Mouse (Mus musculus) spleen, postnatal 10 days (tissue): Measurements from ENCODE around the gene Rabl2.

Experiments
- DNase-seq, 2 experiments: peaks; one replicate each; pipeline ENCODE4 v3.0.0; 2021 to 2022; ENCODE audit warnings: low spot score in 2 of 2

Rabl2 gene

DNA sequence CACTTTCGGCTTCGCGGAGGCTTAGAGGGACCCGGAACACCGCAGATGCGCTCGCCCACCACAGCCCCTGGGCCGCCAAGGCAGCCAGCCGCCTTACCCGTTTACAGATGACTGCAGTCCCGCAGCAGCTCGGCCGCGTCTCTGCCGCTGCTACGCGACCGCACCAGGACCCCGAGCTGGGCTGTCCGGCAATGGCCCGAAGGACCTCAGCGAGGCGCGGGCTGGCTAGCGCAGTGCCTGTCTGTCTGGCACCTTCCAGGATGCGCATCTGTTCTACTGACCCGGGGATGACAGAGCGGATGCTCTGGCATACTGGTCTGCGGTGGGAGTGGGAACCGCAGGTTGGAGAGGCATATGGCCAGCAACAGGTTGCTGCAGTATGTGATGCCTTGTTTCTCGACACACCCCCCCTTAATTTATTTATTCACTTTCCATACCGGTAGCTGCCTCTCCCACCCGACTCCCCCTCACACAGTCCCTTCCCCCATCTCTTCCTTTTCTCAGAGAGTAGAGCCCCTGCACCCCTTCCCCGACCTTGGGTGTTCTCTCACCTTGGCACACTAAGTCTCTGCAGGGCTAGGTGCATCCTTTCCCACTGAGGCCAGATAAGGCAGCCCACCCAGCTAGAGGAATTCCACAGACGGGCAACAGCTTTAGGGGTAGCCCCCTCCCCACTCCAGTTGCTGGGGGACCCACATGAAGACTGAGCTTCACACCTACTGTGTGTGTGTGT is at the start of gene Rabl2:
Gene Rabl2 (minus strand): TSS at position 201 of the 733 bp plus-strand sequence.
- DNase-seq, result peak; percentile 65 to 86

- peak; percentile 14 to 64 for DNase-seq
Observed at GRCm38 (mm10) chr15:89623626-89623959, 31.9 kb upstream of the Rabl2 start.

DNA sequence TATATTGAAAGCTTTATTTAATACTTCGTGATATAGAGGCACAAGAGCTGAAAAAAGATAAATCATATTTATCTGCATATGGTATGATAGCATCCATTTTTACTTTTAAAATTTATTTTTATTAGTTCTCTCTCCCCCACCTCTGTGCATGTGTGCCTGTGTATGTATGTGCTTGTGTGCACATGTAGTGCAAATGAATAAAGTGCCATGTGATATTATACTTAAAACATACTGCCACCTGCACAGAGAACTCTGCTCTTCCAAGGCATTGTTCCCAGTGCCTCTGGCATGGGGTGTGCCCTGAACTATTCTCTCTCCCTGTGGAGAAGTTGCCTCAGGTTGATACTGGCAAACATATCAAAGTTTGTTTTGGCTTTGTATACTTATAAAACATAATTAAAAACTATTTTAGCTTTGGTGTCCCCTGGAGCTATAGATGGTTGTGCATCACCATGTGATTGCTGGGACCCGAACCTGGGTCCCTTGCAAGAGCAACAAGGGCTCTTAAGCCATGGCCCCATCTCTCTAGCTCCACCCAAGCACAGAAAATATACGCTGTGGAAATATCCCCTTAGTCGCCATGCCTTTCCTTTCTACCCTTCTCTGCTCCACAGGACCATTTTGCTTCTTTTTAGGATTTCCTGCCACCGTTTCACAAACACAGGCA is 31.4 kb upstream of the Rabl2 start:
- DNase-seq, result no peak

DNA sequence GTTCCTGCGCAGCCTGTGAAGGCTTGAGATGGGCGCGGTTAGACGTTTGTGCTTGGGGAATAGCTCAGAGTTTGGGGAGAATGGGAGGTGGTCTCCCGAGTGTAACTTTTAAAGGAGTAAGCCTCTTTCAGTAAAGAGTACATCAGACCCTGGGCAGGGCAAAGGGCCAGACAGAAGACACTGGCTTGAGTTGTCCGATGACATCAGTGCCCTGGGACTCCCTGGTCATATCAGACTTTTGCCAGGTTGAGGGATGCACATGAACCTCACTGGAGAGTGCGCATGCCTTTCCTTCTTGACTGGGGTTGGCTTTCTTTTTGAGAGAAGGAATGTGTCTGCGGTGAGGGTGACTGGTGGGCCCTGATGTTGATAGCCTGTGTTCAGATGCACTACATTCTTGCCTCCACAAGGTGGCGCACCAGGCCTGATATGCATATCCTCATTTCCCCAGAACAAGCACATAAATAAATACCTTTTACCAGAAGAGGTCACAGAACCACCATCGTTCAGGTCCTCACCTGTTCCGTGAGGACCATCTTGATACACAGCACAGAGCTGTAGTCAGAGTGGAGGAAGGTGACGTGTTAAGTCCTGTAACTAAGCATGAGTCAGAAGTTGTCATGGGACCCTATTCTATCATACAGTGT is 30.7 kb upstream of the Rabl2 start:
- DNase-seq, result peak in 1 of 2 experiments; percentile 47

DNA sequence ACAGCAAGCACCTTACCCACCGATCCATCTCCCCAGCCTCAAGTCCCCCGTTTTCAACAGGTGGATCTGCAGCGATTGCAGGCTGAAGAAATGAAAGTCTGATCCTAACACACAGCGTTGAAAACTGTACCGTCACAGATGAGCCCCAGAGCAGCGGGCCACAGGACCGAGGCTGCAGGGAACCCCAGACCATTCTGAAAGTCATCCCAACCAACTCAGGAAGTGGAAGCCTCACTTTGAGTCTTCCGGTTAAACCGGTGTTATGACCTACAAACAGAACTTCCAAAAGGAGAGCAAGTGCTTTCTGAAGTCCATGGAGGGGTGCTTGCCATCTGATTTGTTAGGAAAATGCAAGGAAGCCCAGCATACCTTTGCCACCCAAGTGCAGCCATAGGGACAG is 16.2 kb upstream of the Rabl2 start:
- DNase-seq, result no peak

DNA sequence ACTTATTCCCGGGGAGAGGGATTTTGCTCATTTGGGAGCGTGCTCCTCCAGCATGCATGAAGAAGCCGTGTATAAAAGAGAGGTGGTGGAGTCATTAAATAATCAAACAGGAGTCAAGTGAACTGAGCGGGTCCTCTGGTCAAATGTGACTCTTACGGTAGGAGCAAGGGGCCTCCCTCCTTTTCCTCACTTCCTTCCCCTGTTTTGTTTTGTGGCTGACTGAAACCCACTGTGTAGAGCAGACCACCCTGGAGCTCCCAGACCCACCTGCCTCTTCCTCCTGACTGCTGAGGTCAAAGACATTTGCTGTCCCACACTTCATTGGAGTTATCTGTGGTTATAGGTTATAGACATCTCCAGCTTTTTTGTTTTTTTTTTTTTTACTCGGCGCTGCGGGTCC is 15.8 kb upstream of the Rabl2 start:
- no peak for DNase-seq

DNA sequence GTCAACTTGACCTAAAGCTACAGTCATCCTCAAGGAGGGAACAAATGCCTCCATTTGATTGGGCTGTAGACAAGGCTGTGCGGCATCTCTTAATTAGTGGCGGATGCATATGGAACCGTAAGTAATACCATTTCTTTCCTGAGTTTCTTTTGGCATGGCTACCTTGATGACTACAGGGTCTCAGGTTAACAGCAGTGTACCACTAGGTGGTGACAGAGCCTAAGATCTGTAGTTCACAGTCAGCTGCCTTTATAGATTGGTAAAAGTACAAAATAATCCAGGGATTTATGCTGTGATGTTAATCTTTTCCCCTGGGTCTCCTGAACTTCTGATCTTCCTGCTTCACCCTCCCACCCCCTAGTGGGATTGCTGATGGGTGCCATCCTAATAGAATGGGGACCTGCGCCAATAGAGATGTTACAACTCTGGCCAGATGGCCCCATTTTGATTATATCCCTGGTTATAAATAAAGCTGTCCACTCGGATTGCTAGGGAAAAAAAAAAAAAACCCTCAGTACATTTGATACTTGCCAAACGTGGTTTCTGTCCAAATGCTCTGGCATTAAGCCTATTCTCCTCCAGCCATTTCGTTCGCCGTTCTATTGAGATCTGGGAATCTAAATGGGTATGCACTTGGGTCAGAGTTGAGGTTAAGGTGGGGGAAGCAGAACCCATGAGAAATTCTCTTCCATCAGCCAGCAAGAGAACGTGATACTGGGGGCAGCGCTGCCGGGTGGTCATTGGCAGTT is 14.3 kb upstream of the Rabl2 start:
- no peak for DNase-seq

GRCm38 (mm10) chr15:89592548-89592947 is 825 bp upstream of the Rabl2 start:
- no peak for DNase-seq

DNA sequence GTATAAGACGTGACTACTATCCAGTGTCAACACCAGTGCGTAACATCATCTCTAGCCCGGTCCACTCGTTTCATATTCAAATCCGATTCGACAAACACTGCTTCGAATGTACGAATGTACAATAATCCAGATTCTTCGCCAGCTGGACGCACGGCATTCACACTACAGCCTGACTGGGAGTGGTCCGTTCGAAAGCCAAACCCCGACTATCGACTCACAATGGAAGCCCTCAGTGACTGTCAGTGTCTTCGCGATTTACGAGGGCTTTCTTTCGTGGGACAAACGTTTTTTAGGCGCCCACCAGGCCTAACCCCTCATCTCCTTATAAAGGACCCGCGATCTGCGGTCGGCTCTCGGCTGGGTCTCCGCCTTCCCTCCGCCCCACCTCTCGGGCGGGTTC is 406 bp downstream of the Rabl2 start:
- no peak for DNase-seq

GRCm38 (mm10) chr15:89589146-89589545 is 2.6 kb downstream of the Rabl2 start:
- DNase-seq, result no peak

- no peak for DNase-seq
Observed at GRCm38 (mm10) chr15:89585631-89586030, 6.1 kb downstream of the Rabl2 start.

GRCm38 (mm10) chr15:89585101-89585500 is 6.6 kb downstream of the Rabl2 start:
- no peak for DNase-seq

GRCm38 (mm10) chr15:89582494-89582893 is 9.2 kb downstream of the Rabl2 start:
- no peak for DNase-seq

DNA sequence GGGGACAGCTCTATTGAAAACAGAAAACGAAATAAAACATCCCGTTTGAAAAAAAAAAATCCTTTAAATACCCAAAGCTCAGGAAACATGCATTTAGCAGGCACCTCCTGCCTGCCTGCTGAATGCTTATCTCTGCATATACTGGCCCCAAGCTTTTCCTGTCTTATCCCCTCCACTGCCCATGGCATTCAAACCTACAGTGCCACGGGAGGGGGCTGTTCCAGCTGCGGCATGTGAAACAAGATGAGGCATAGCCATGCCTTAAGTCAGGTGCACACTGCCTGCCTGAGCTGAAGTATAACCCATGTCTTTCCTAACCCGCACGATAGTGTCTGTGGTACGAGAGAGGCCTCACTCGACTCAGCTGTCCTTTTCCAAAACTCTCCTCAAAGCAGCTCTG is 19.6 kb downstream of the Rabl2 start:
- DNase-seq, result no peak

DNA sequence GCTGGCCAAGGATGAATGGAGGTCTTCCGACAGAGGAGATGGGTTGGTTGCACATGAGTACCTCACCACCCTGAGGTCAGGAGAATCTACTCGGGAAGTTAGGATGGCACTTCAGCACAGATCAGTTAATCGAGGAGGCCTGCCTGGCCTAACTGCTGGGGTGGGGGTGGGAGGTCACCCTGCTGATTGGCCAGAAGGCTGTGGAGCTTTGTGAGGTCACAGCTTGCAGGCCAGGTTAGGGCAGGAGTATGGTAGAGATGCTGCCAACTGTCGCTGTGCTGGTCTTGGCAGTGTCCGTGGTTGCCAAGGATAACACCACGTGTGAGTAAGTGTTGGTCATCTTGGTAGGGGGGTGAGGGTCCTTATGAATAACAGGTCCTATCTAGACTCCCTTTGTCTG is 23.6 kb downstream of the Rabl2 start, which contains the start of gene Acr:
Gene Acr (plus strand): TSS at position 213 of the 400 bp plus-strand sequence.
- DNase-seq, result no peak

DNA sequence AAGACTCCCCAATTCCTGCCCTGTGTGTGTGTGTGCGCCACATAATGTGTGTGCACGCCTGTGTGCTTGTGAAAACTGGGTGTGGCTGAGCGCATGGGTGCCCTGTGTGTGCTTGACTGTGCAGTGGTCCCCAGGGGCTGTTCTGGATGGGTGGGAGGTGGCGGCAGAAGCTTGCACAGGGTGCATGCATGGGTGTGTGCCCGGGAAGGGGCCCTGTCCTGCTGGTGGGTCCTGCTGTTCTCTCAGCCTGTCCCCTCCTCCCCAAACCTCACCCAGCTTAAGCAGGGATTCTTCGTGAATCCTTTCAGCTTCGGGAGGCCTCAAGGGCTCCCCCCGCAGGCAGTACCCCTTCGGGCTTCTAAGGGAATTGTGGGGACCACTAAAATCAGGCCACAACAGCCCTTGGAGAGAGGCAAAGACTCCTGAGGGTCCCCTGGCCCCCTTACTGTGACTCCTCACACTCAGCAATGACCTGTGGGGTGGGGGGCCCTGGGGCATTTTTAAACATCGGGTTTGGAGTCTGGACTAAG is 32.5 kb downstream of the Rabl2 start:
- no peak for DNase-seq

DNA sequence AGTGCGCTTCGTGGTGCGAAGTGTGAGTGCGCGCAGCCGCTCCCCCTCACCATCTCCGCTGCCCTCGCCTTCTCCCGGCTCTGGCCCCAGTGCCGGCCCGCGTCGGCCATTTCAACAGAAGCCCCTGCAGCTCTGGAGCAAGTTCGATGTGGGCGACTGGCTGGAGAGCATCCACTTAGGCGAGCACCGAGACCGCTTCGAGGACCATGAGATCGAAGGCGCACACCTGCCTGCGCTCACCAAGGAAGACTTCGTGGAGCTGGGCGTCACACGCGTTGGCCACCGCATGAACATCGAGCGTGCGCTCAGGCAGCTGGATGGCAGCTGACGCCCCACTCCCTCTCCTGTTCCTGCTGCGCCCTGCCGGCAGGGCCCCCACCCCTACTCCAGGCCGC is 33.7 kb downstream of the Rabl2 start:
- no peak for DNase-seq

DNA sequence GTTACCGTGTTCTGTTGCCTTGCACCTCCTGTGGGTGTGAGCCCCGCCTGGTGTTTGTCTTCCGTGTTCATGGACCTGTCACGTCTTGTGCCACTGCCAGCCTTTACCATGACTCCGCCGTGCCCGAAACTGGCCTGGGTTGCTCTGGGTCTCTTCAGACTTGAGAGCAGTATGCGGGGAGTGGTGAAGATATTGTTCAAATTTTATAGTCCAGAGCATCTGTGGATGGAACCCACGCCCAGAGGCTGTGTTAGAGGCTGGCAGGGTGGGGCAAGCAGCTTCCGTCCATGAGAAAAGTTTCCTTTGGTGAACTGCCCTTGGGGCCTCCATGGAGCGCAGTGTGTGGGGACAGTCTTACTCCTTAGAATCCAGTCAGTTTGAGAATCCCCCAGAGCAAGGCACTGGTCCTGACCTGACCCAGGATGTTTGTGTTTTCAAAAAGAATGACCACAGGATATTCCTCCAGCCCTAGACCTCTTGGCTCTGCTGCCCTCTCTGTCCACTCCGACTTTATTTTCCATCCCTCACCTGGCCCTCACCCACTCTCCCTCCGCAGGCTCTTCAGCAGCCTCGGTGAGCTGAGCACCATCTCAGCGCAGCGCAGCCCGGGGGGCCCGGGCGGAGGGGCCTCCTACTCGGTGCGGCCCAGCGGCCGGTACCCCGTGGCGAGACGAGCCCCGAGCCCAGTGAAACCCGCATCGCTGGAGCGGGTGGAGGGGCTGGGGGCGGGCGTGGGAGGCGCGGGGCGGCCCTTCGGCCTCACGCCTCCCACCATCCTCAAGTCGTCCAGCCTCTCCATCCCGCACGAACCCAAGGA is 34.3 kb downstream of the Rabl2 start:
- no peak for DNase-seq

DNA sequence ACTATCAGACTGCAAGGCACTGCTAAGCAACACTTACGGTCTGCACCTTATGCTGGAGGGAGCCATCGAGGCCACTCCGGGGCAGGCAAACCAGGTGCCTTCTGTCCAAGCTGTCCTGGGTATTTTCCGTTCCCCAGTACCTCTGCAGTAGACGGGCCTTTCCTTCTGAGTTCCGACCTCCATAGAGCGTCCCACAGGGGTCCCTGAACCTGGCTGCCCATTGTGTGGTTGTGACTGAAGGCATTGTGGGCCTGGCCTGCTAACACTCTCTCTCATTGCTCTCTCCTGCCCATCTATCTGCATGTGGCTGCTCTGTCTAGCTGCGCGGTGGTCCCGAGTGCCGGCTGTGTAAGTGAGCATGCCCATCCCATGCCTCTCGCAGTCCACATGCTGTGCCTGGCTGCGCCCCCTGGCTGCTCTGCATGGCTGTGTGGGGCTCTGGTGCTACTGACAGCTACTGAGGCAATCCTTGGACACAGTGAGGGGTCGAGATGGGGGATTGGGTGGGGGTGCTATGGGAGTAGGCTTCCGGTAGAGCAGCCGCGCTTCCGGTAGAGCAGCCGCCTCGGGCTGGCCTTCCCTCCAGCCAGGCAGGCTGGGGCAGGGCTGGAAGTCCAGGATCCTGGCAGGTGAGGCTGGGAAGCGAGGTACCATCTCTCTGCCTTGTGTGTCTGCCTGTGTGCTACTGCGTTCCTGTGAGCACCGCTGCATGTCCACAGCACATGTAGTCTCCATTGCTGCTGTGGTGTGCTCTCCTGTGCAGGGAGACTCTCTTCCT is 35.1 kb downstream of the Rabl2 start:
- DNase-seq, result no peak

GRCm38 (mm10) chr15:89555591-89555990 is 36.1 kb downstream of the Rabl2 start:
- no peak for DNase-seq
